Mouse (Mus musculus) midbrain, embryonic 12.5 days (tissue): ENCODE data around the gene Treml2. TPM values are rescaled to one million over a fixed set of nuclear protein-coding genes. Genes with fewer than 3 reads are reported as not detected.

ENCODE experiments used
- ATAC-seq: fragments of 200-750 bp; cut with Nextera tagmentation; 2 replicates; pipeline ENCODE4 v1.8.0; 2017; ENCODE audit warnings: low read depth, moderate TSS enrichment, moderate library complexity; ENCODE audit not compliant: low FRiP score
- H3K27ac ChIP-seq: fragments of 300-500 bp; sonication (generic); replicated peaks from 2 replicates; pipeline ENCODE4 v1.5.1; 2016; ENCODE audit warnings: mild to moderate bottlenecking
- H3K27me3 ChIP-seq: fragments of 300-500 bp; sonication (generic); 2 replicates; pipeline ENCODE4 v1.6.1; 2016; ENCODE audit warnings: mild to moderate bottlenecking
- H3K36me3 ChIP-seq: fragments of 300-500 bp; sonication (generic); 2 replicates; pipeline ENCODE4 v1.6.1; 2016
- H3K4me1 ChIP-seq: fragments of 300-500 bp; sonication (generic); 2 replicates; pipeline ENCODE4 v1.6.1; 2016
- H3K4me2 ChIP-seq: fragments of 300-500 bp; sonication (generic); replicated peaks from 2 replicates; pipeline ENCODE4 v1.6.1; 2016; ENCODE audit warnings: mild to moderate bottlenecking, moderate library complexity
- H3K4me3 ChIP-seq: fragments of 300-500 bp; sonication (generic); 2 replicates; pipeline ENCODE4 v1.5.1; 2016; ENCODE audit warnings: mild to moderate bottlenecking
- H3K9ac ChIP-seq: fragments of 300-500 bp; sonication (generic); replicated peaks from 2 replicates; pipeline ENCODE4 v1.6.1; 2016; ENCODE audit warnings: mild to moderate bottlenecking, moderate library complexity
- H3K9me3 ChIP-seq: fragments of 300-500 bp; sonication (generic); 2 replicates; pipeline ENCODE4 v1.6.1; 2016; ENCODE audit warnings: mild to moderate bottlenecking
- WGBS: fragments of 180-500 bp; shearing (Covaris S2); methylation state at CpG from one replicate; pipeline ENCODE4 v1.1.7; 2016; 5-methylcytosine and 5-hydroxymethylcytosine counted together
- polyA plus RNA-seq: library from polyadenylated mRNA; unstranded; fragments of >200 nt; fragmentation: Nextera tagmentation; extraction: Ambion mirVana; gene quantifications from 2 replicates; pipeline ENCODE4 v1.2.1, GENCODE M21; 2016

Gene Treml2
- polyA plus RNA-seq, 1 experiment from 2014 or later = 0.26 TPM

DNA sequence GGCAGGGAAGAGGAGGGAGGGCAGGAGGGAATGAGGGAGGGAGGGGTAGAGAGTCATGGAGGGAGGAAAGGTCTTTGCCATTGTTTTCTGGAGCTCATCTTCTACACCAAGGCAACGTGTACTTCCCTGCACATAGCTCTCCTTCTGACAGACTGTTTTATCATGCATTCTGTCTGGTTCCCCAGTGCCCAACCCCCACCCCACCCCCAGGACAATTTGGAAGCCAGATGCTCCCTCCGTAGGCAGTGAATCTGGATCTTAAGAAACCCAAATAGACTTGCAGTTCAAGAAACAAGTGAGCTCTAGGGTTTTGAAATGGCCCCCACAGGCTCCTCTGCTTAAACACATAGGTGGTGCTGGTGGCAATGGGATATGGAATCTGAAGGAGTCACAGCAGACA, 58.6 kb downstream of the Treml2 start:
- Histone ChIP-seq H3K27ac (no peak overlapping the region), H3K9me3 (no peaks in the 10 kb centered on the region), H3K4me2 (no peak overlapping the region), H3K9ac (no peak overlapping the region), H3K4me1 (no peaks in the 10 kb centered on the region), H3K27me3 (no peaks in the 10 kb centered on the region), H3K4me3 (no peak overlapping the region), H3K36me3 (no peaks in the 10 kb centered on the region)
- 60% methylated on average over 2 of the region's 2 CpGs for WGBS
- no peak for ATAC-seq

DNA sequence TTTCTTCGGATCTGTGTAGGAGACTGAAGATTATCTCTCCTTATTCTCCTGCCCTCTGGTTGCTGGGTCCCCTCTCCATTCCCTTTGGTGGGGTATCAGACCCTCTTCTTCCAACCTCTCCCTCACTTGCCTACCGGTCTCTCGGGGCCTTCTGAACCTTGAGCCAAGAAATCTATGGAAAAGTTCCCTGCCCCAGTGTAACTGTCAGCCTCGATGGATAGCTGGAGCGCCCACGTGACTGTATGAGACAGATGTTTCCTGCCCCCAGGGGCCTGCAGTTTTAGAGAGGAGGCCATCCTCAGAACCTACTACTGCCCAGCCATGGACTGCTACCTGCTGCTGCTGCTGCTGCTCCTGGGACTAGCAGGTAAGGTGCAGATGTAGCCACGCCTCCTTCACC, 60.3 kb downstream of the Treml2 start, which contains the start of gene Treml1:
Gene Treml1 (plus strand): TSS at position 301 of the 400 bp plus-strand sequence.
- Histone ChIP-seq H3K4me1 (no peaks in the 10 kb centered on the region), H3K4me3 (no peak within 1 kb of the TSS), H3K9ac (no peak within 1 kb of the TSS), H3K27ac (no peak within 1 kb of the TSS), H3K9me3 (no peaks in the 10 kb centered on the region), H3K4me2 (no peak within 1 kb of the TSS), H3K36me3 (no peaks in the 10 kb centered on the region), H3K27me3 (no peaks in the 10 kb centered on the region)
- no peak for ATAC-seq
- WGBS = 85% methylated on average over 7 of the region's 7 CpGs

DNA sequence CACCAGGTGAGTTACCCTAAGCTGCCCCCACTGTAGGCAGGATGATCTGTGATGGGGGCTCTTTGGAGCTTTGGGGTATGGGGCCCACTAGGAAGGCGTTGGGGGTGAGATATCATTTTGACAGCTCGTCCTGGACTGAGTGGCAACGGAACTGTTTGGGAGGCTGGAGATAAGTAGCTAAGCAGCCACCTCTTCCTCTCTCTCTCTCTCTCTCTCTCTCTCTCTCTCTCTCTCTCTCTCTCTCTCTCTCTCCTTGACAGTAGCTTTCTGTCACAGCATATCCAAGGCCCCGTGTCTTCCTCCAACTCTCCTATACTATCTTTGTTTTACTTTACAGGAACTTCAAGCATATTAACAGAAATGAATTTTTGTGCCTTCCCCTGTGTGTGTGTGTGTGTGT, 61.2 kb downstream of the Treml2 start:
- Histone ChIP-seq H3K4me1 (no peaks in the 10 kb centered on the region), H3K27ac (no peak overlapping the region), H3K36me3 (no peaks in the 10 kb centered on the region), H3K9me3 (no peaks in the 10 kb centered on the region), H3K4me2 (no peak overlapping the region), H3K4me3 (no peak overlapping the region), H3K27me3 (no peaks in the 10 kb centered on the region), H3K9ac (no peak overlapping the region)
- 86% methylated on average over 4 of the region's 4 CpGs for WGBS
- ATAC-seq = no peak

Other genes starting within 250 kb of the Treml2 start
- not detected in 2 replicates for gene 1700067P10Rik, start 210.2 kb upstream of the Treml2 start, polyA plus RNA-seq
- gene 9830107B12Rik, start 153.2 kb upstream of the Treml2 start, polyA plus RNA-seq = 0.09 TPM in 1 of 2 replicates, not detected in the other
- not detected in 2 replicates for gene A530064D06Rik, start 132.2 kb upstream of the Treml2 start, polyA plus RNA-seq
- 0.08 and 0.11 TPM in 2 replicates for gene Trem1, start 66.7 kb upstream of the Treml2 start, polyA plus RNA-seq
- not detected in 2 replicates for gene Trem3, start 51.7 kb upstream of the Treml2 start, polyA plus RNA-seq
- gene Treml4, start 35.2 kb upstream of the Treml2 start, polyA plus RNA-seq = 0.10 TPM in 1 of 2 replicates, not detected in the other
- gene B430306N03Rik, start 16.6 kb downstream of the Treml2 start, polyA plus RNA-seq = 0.17 and 0.22 TPM in 2 replicates
- 2.2 and 4.1 TPM in 2 replicates for gene Trem2, start 46.9 kb downstream of the Treml2 start, polyA plus RNA-seq
- gene Treml1, start 60.4 kb downstream of the Treml2 start, polyA plus RNA-seq = 1.6 and 2.1 TPM in 2 replicates
- gene Nfya, start 110.4 kb downstream of the Treml2 start, polyA plus RNA-seq = 15.4 and 17.2 TPM in 2 replicates
- 79.4 and 81.8 TPM in 2 replicates for gene Oard1, start 110.5 kb downstream of the Treml2 start, polyA plus RNA-seq
- gene Apobec2, start 133.4 kb downstream of the Treml2 start, polyA plus RNA-seq = 0.59 and 0.85 TPM in 2 replicates
- 1.8 TPM in 2 replicates for gene Tspo2, start 152.0 kb downstream of the Treml2 start, polyA plus RNA-seq
- gene Unc5cl, start 155.4 kb downstream of the Treml2 start, polyA plus RNA-seq = 0.08 and 0.22 TPM in 2 replicates